Mouse (Mus musculus): ENCODE data around the gene Oxnad1. TPM values are rescaled to one million over a fixed set of nuclear protein-coding genes. Genes with fewer than 3 reads are reported as not detected.
"Not testable (repeated sequence)": the region's sequence is repeated elsewhere in the genome, so short reads cannot be mapped to it uniquely, and the experiment has no call there.

The Oxnad1 gene
- polyA plus RNA-seq, 1 experiment: 49.0 TPM

DNA sequence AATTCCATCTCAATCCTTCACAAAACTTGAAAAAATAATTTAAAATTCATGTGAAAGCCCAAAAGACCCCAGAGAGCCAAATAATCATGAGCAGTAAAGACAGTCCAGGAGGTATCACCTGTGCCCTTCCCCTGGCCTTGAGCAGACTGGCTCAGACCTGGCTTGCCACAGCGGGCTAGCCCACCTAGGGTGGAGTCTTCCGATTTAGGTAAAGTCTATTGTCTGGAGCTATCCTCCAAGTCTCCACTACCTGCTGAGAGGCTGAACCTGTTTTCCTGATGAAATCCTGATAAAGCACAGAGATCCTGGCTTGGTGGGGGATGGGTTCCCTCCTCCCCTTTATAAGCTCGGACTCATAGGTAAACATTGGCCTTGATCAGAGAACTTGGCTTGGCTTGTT, 39.1 kb downstream of the Oxnad1 start:
- Histone ChIP-seq H3K4me3 (ENCODE audit: insufficient read depth, low read depth, low read length) (no peak overlapping the region), H3K36me3 (ENCODE audit: control insufficient read depth, insufficient read depth, low read length) (no peaks in the 10 kb centered on the region), H3K27ac (ENCODE audit: insufficient read depth, low read depth, low read length) (no peak overlapping the region), H3K4me1 (ENCODE audit: control insufficient read depth, insufficient read depth, low read length) (no peaks in the 10 kb centered on the region), H3K27me3 (replicated peaks; ENCODE audit: control insufficient read depth, insufficient read depth, low read length) (no peaks in the 10 kb centered on the region)
- 86% methylated on average over 3 of the region's 3 CpGs for WGBS
- no peak for DNase-seq
- no peak for TF ChIP-seq CTCF (conservative IDR thresholded peaks at IDR 0.05; ENCODE audit: insufficient read depth, insufficient read length, low read depth, low read length)
- TF ChIP-seq POLR2A (IDR thresholded peaks at IDR 0.05; ENCODE audit: low read depth, low read length): no peak

DNA sequence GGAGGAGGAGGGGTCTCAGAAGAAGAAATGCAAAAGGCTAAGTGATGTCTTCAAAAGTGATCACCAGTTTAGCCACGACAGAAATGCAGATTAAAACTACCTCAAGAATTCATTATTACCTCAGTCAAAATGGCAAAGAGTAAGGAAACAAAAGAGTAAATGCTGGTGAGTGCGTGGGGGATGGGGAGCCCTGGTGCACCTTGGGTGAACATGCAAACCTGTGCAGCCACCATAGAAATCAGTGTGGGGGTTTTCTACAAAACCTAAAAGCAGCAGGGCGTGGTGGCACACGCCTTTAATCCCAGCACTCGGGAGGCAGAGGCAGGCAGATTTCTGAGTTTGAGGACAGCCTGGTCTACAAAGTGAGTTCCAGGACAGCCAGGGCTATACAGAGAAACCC, 40.1 kb downstream of the Oxnad1 start:
- WGBS: 87% methylated on average over 5 of the region's 5 CpGs
- not testable (repeated sequence) for H3K4me3 ChIP-seq (ENCODE audit: insufficient read depth, low read depth, low read length); H3K36me3 ChIP-seq (ENCODE audit: control insufficient read depth, insufficient read depth, low read length); H3K27me3 ChIP-seq (replicated peaks; ENCODE audit: control insufficient read depth, insufficient read depth, low read length); H3K4me1 ChIP-seq (ENCODE audit: control insufficient read depth, insufficient read depth, low read length); H3K27ac ChIP-seq (ENCODE audit: insufficient read depth, low read depth, low read length); DNase-seq

DNA sequence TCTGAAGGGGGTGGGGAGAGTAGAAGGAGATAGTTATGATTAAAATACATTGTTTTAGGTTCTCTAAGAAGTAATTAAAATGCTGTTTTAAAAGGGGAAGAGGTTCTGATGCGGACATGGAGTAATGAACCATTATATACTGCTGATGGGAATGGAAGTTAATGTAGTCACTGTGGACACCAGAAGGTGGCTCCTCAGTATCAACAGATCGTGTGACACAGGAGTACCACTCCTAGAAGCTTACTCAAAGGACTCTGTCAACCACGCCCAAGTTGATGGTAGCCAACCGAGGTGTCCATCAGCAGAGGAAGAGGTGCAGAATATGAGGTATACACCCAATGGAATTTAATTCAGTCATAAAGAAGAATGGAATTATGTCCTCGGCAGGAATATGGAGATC, 43.2 kb downstream of the Oxnad1 start:
- TF ChIP-seq POLR2A (IDR thresholded peaks at IDR 0.05; ENCODE audit: low read depth, low read length): no peak
- TF ChIP-seq CTCF (conservative IDR thresholded peaks at IDR 0.05; ENCODE audit: insufficient read depth, insufficient read length, low read depth, low read length): peak; percentile 19; the same call in 1 of the 2 replicates
- no peaks in the 10 kb centered on the region for H3K36me3 ChIP-seq (ENCODE audit: control insufficient read depth, insufficient read depth, low read length)
- no peak overlapping the region for H3K27ac ChIP-seq (ENCODE audit: insufficient read depth, low read depth, low read length)
- DNase-seq: no peak
- WGBS: 70% methylated on average over 5 of the region's 5 CpGs
- no peak overlapping the region for H3K4me3 ChIP-seq (ENCODE audit: insufficient read depth, low read depth, low read length)
- H3K4me1 ChIP-seq (ENCODE audit: control insufficient read depth, insufficient read depth, low read length): no peaks in the 10 kb centered on the region
- no peaks in the 10 kb centered on the region for H3K27me3 ChIP-seq (replicated peaks; ENCODE audit: control insufficient read depth, insufficient read depth, low read length)

DNA sequence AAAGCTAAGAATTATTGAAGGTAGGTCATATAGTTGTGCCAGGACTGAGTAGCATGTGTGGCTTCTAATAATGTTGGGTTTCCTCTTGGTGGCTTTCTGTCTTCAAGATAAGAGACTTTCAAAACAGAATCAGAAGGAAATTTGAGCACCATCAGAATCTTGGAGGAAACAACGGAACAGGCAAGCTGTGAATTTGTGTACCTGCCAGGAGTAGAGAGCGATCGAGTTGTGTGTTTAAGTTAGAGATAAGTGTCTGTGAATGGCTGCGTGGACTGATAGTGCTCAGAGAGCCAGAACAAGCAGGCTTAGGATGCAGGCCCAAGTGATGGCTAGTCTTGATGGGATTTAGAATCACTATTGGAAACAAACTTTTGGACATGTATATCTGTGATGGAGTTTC, 46.7 kb downstream of the Oxnad1 start:
- DNase-seq: no peak
- no peak overlapping the region for H3K4me3 ChIP-seq (ENCODE audit: insufficient read depth, low read depth, low read length)
- no peak overlapping the region for H3K27ac ChIP-seq (ENCODE audit: insufficient read depth, low read depth, low read length)
- H3K36me3 ChIP-seq (ENCODE audit: control insufficient read depth, insufficient read depth, low read length): no peaks in the 10 kb centered on the region
- no peaks in the 10 kb centered on the region for H3K4me1 ChIP-seq (ENCODE audit: control insufficient read depth, insufficient read depth, low read length)
- WGBS: 87% methylated on average over 4 of the region's 4 CpGs
- no peaks in the 10 kb centered on the region for H3K27me3 ChIP-seq (replicated peaks; ENCODE audit: control insufficient read depth, insufficient read depth, low read length)
- TF ChIP-seq CTCF (conservative IDR thresholded peaks at IDR 0.05; ENCODE audit: insufficient read depth, insufficient read length, low read depth, low read length): no peak
- TF ChIP-seq POLR2A (IDR thresholded peaks at IDR 0.05; ENCODE audit: low read depth, low read length): no peak

DNA sequence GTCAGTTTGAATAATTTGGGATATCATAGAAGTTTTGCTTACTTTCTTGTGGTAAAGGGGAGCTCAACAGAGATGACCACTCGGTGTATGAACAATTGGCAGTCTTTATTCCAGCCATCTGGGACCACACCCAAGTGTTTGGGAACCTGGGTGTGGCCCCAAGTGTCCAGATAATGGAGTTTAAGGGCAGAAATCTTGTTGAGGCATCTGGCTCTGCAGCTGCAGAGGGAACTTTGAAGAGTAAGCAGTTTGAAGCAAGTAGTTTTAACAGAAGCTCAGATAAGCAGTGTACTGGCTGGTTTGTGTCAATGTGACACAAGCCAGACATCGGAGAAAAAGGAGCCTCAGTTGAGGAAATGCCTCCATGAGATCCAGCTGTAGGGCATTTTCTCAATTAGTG, 49.1 kb downstream of the Oxnad1 start:
- DNase-seq: no peak
- WGBS: 71% methylated on average over 2 of the region's 2 CpGs
- Histone ChIP-seq H3K4me1 (ENCODE audit: control insufficient read depth, insufficient read depth, low read length) (no peaks in the 10 kb centered on the region), H3K27ac (ENCODE audit: insufficient read depth, low read depth, low read length) (no peak overlapping the region), H3K27me3 (replicated peaks; ENCODE audit: control insufficient read depth, insufficient read depth, low read length) (no peaks in the 10 kb centered on the region), H3K36me3 (ENCODE audit: control insufficient read depth, insufficient read depth, low read length) (no peaks in the 10 kb centered on the region), H3K4me3 (ENCODE audit: insufficient read depth, low read depth, low read length) (no peak overlapping the region)
- TF ChIP-seq POLR2A (IDR thresholded peaks at IDR 0.05; ENCODE audit: low read depth, low read length) (no peak), CTCF (conservative IDR thresholded peaks at IDR 0.05; ENCODE audit: insufficient read depth, insufficient read length, low read depth, low read length) (no peak)

DNA sequence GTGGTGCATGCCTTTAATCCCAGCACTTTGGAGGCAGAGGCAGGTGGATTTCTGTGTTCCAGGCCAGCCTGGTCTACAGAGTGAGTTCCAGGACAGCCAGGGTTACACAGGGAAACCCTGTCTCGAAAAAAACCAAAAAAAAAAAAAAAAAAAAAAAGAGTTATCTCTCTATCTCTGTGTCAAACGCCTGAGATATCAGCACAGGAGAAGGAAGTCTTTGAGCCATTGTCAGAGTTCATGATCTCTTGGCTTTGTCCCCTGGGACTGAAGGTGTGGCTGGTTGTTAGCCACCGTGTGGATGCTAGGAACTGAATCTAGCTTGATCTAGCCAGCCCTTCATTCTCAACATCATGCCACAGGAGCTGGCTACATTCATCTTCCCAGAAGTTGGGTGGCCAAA, 51.3 kb downstream of the Oxnad1 start:
- H3K27ac ChIP-seq (ENCODE audit: insufficient read depth, low read depth, low read length); DNase-seq; H3K4me1 ChIP-seq (ENCODE audit: control insufficient read depth, insufficient read depth, low read length); H3K27me3 ChIP-seq (replicated peaks; ENCODE audit: control insufficient read depth, insufficient read depth, low read length); H3K36me3 ChIP-seq (ENCODE audit: control insufficient read depth, insufficient read depth, low read length); H3K4me3 ChIP-seq (ENCODE audit: insufficient read depth, low read depth, low read length): not testable (repeated sequence)
- WGBS: 56% methylated on average over 3 of the region's 3 CpGs

DNA sequence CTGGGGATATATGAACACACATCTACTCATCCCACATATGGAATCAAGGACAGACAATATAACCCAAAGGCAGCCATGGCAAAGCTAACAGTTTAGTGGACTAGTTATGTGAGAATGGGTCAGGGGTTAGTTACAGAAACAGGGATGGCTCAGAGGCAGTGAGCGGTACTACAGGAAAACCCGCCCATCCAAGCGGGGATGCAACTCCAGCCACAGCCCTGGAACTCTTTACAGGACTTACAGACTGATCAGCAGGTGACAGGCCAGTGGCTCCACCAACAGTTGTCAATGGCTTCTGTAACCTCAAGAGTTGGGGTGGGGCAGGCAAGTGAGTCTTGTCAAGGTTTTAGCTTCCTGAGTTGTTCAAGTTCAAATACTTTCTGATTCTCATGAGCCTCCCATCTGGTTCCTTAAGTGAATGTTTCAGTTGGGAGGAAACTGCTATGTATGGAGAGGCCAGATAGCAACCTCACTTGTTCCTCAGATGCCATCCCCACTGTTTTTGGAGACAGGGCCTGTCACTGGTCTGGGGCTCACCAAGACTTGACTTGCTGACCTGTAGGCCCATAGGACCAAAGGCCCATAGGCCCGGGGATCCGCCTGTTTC, 55.3 kb downstream of the Oxnad1 start:
- no peaks in the 10 kb centered on the region for H3K27me3 ChIP-seq (replicated peaks; ENCODE audit: control insufficient read depth, insufficient read depth, low read length)
- H3K4me1 ChIP-seq (ENCODE audit: control insufficient read depth, insufficient read depth, low read length): no peaks in the 10 kb centered on the region
- no peak overlapping the region for H3K4me3 ChIP-seq (ENCODE audit: insufficient read depth, low read depth, low read length)
- DNase-seq: no peak
- no peak overlapping the region for H3K27ac ChIP-seq (ENCODE audit: insufficient read depth, low read depth, low read length)
- WGBS: 88% methylated on average over 5 of the region's 5 CpGs
- H3K36me3 ChIP-seq (ENCODE audit: control insufficient read depth, insufficient read depth, low read length): no peaks in the 10 kb centered on the region
- no peak for TF ChIP-seq CTCF (conservative IDR thresholded peaks at IDR 0.05; ENCODE audit: insufficient read depth, insufficient read length, low read depth, low read length)
- no peak for TF ChIP-seq POLR2A (IDR thresholded peaks at IDR 0.05; ENCODE audit: low read depth, low read length)

DNA sequence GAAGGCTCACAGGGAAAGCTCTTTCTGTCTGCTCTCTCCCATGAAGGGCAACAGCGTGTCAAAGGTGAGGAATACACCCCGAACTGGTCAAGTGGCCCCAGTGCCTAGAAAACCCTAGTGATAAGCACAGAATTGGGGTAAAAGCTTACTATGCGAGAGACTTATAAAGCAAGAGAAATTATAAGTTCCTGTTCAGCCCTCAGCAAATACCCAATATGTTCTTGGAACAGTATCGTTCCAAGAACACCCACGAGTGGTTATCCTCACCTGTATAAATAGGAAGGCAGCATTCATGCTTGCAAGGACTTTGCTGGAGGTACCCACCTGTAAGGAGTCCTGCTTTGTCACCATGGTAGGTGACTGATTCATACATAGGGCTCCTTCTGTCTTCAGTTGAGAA, 56.5 kb downstream of the Oxnad1 start, which contains the start of gene Msmb:
TSS of gene Msmb (plus strand) at position 301 of the 400 bp plus-strand sequence.
- WGBS: 90% methylated on average over 5 of the region's 5 CpGs
- Histone ChIP-seq H3K27me3 (replicated peaks; ENCODE audit: control insufficient read depth, insufficient read depth, low read length) (no peaks in the 10 kb centered on the region), H3K27ac (ENCODE audit: insufficient read depth, low read depth, low read length) (no peak within 1 kb of the TSS), H3K4me3 (ENCODE audit: insufficient read depth, low read depth, low read length) (no peak within 1 kb of the TSS), H3K36me3 (ENCODE audit: control insufficient read depth, insufficient read depth, low read length) (no peaks in the 10 kb centered on the region), H3K4me1 (ENCODE audit: control insufficient read depth, insufficient read depth, low read length) (no peaks in the 10 kb centered on the region)
- no peak for DNase-seq
- TF ChIP-seq CTCF (conservative IDR thresholded peaks at IDR 0.05; ENCODE audit: insufficient read depth, insufficient read length, low read depth, low read length) (no peak), POLR2A (IDR thresholded peaks at IDR 0.05; ENCODE audit: low read depth, low read length) (no peak)
